Mouse (Mus musculus) heart, embryonic 15.5 days (tissue): ENCODE data around the gene Nlrp6. TPM values are rescaled to one million over a fixed set of nuclear protein-coding genes. Genes with fewer than 3 reads are reported as not detected.

Source experiments
- ATAC-seq: fragments of 200-750 bp; cut with Nextera tagmentation; replicated peaks from 2 replicates; pipeline ENCODE4 v1.8.0; 2017; ENCODE audit warnings: low read depth, moderate TSS enrichment; ENCODE audit not compliant: insufficient number of reproducible peaks, insufficient read depth, low FRiP score
- H3K27ac ChIP-seq: fragments of 300-500 bp; sonication (generic); 2 replicates; pipeline ENCODE4 v1.5.1; 2015; ENCODE audit warnings: mild to moderate bottlenecking, inconsistent platforms
- H3K27me3 ChIP-seq: fragments of 300-500 bp; sonication (generic); 2 replicates; pipeline ENCODE4 v1.6.1; 2015; ENCODE audit warnings: inconsistent platforms
- H3K36me3 ChIP-seq: fragments of 300-500 bp; sonication (generic); 2 replicates; pipeline ENCODE4 v1.6.1; 2015; ENCODE audit warnings: mild to moderate bottlenecking, inconsistent platforms
- H3K4me1 ChIP-seq: fragments of 300-500 bp; sonication (generic); replicated peaks from 2 replicates; pipeline ENCODE4 v1.6.1; 2015; ENCODE audit warnings: inconsistent platforms
- H3K4me2 ChIP-seq: fragments of 300-500 bp; sonication (generic); 2 replicates; pipeline ENCODE4 v1.6.1; 2015; ENCODE audit warnings: inconsistent platforms, mild to moderate bottlenecking, moderate library complexity
- H3K4me3 ChIP-seq: fragments of 300-500 bp; sonication (generic); 2 replicates; pipeline ENCODE4 v1.5.1; 2015; ENCODE audit warnings: mild to moderate bottlenecking, inconsistent platforms
- H3K9ac ChIP-seq: fragments of 300-500 bp; sonication (generic); 2 replicates; pipeline ENCODE4 v1.6.1; 2015; ENCODE audit warnings: mild to moderate bottlenecking, inconsistent platforms
- H3K9me3 ChIP-seq: fragments of 300-500 bp; sonication (generic); replicated peaks from 2 replicates; pipeline ENCODE4 v1.6.1; 2016; ENCODE audit warnings: inconsistent platforms
- WGBS: fragments of 180-500 bp; shearing (Covaris S2); methylation state at CpG from one replicate; pipeline ENCODE4 v1.1.7; 2015; ENCODE audit warnings: mixed read lengths; 5-methylcytosine and 5-hydroxymethylcytosine counted together
- polyA plus RNA-seq: library from polyadenylated mRNA; unstranded; fragments of >200 nt; fragmentation: Nextera tagmentation; extraction: Ambion mirVana; gene quantifications from 2 replicates; pipeline ENCODE4 v1.2.1, GENCODE M21; 2015

Nlrp6 gene
- polyA plus RNA-seq, 1 experiment from 2014 or later = 0.24 TPM

DNA sequence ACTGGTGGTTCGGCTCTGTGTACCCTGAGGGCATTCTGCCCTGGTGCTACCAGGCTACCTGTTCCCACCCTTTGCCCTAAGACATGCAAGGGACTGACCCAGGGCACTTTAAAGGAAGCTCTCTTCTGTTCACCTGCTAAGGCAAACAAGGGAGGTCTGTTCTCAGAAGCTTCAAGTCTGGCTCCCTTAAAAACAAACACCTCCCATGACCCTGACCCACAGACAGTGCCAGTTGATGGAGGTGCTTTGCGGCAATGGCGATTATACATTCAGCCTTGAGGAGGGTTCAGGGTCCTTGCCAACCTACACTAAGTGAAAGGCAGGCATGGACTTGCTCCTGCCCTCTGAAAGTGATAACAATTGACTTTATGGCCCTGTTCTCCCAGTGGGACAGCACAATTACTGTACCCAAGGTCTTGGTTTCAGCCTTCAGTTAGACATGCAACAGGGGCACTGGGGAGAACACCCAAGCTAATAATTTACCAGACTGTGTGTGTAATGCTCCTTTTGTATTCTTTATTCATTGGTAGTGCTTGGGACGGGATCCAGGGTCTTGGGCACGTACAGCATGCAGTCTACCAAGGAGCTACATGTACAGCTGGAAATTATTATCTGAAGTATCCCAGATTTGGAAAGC is 7.7 kb upstream of the Nlrp6 start:
- Histone ChIP-seq H3K4me3 (no peak overlapping the region), H3K27me3 (peaks cover 7% of the 10 kb centered on the region), H3K27ac (no peak overlapping the region), H3K36me3 (no peaks in the 10 kb centered on the region), H3K9ac (no peak overlapping the region), H3K4me2 (no peak overlapping the region), H3K4me1 (peaks cover 4% of the 10 kb centered on the region; the same call in 1 of the 2 replicates), H3K9me3 (no peaks in the 10 kb centered on the region)
- 73% methylated on average over 5 of the region's 5 CpGs for WGBS
- ATAC-seq = no peak

DNA sequence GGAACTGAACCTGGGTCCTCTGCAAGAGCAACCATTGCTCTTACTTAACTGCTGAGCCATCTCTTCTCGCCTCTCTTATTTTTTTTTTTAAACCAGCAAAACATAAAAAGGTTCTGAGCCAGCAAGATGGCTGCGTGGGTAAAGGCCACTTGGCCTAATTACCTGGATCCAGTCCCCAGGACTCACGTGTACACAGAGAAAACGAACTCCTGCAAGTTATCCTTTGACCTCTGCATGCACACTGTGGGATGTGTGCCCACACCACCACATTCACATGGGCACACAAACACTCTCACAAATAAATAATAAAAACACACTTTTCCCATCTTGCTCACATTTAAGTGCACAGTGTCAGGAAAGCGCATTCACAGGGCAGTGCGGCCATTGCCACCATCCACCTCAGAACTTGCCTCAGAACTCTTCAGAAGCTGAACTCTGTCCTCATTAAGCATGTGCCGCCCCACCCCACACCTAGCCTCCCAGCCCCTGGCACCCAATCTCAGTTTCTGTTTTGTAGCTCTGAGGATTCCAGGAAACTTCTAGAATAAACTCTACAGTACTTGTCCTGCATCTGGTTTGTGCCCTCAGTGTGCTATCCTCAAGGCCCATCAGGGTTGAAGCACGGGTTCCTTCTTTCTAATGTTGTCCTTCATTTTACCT is 6.5 kb upstream of the Nlrp6 start:
- Histone ChIP-seq H3K4me2 (no peak overlapping the region), H3K27me3 (peaks cover 13% of the 10 kb centered on the region), H3K9me3 (no peaks in the 10 kb centered on the region), H3K4me1 (no peaks in the 10 kb centered on the region), H3K27ac (no peak overlapping the region), H3K9ac (no peak overlapping the region), H3K36me3 (no peaks in the 10 kb centered on the region), H3K4me3 (no peak overlapping the region)
- 72% methylated on average over 8 of the region's 8 CpGs for WGBS
- no peak for ATAC-seq

DNA sequence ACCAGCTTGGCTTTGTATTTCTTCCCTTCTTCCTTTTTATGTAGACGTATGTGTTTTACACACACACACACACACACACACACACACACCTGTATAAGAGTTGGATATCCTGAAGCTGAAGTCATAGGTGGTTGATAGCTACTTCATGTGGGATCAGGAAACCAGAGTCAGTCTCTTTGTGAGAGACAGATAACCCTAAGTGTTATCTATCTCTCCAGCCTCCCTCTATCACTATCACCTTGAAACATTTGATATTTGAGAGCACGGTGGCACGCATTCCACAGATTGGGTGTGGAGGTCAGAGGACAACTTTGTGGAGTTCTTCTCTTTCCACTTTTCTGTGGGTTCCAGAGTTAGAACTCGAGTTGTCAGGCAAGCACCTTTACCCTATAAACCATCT is 791 bp upstream of the Nlrp6 start:
- Histone ChIP-seq H3K4me1 (peaks cover 14% of the 10 kb centered on the region), H3K9ac (no peak overlapping the region), H3K4me2 (no peak overlapping the region), H3K4me3 (no peak overlapping the region), H3K36me3 (no peaks in the 10 kb centered on the region), H3K9me3 (no peaks in the 10 kb centered on the region), H3K27me3 (peaks cover 71% of the 10 kb centered on the region), H3K27ac (no peak overlapping the region)
- WGBS = 43% methylated on average over 4 of the region's 4 CpGs
- ATAC-seq = no peak

DNA sequence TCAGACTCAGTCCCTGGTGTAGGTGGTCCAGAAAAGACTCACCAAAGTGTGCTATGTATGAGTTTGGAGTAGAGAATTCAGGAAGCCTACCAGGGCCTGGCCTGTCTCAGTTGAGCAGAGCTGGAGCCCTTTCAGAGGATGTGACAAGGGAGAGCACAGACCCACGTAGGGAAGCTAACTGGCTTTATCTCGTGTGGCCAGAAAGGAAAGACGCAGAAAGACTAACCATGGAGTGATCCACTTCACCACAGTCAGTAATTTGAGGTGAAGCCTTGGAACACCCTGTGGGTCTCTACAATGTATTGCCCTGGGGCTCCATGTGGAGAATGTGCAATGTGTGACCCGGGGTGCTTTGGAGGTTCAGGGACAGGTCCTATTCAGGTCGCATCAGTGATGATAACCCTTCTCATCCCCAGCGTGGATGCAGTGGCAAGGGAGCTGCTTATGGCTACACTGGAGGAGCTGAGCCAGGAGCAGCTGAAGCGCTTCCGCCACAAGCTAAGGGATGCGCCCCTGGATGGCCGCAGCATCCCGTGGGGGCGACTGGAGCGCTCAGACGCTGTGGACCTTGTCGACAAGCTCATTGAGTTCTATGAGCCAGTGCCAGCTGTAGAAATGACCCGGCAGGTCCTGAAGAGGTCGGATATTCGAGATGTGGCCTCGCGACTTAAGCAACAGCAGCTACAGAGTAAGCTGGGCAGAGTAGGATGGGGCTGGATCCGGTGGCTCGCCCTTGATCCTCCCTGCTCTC is 698 bp downstream of the Nlrp6 start:
- Histone ChIP-seq H3K4me1 (peaks cover 14% of the 10 kb centered on the region), H3K27me3 (peaks cover 76% of the 10 kb centered on the region), H3K4me2 (no peak overlapping the region), H3K36me3 (no peaks in the 10 kb centered on the region), H3K9ac (no peak overlapping the region), H3K9me3 (no peaks in the 10 kb centered on the region), H3K4me3 (no peak overlapping the region; the same call in 1 of the 2 replicates), H3K27ac (no peak overlapping the region)
- WGBS = 28% methylated on average over 22 of the region's 22 CpGs
- no peak for ATAC-seq

DNA sequence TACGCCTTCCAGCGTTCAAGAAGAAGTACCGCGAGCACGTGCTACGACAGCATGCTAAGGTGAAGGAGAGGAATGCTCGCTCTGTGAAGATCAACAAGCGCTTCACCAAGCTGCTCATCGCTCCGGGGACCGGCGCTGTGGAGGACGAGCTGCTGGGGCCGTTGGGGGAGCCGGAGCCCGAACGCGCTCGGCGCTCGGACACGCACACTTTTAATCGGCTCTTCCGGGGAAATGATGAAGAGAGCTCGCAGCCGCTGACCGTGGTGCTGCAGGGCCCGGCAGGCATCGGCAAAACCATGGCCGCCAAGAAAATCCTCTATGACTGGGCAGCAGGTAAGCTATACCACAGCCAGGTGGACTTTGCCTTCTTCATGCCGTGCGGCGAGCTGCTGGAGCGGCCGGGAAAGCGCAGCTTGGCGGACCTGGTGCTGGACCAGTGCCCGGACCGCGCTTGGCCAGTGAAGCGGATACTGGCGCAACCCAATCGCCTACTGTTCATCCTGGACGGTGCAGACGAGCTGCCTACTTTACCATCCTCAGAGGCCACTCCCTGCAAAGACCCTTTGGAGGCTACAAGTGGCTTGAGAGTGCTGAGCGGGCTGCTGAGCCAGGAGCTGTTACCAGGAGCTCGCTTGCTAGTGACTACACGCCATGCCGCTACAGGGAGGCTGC is 1.8 kb downstream of the Nlrp6 start:
- Histone ChIP-seq H3K36me3 (no peaks in the 10 kb centered on the region), H3K4me2 (peak overlapping the region; percentile 55), H3K4me3 (peak overlapping the region; percentile 39), H3K4me1 (peaks cover 14% of the 10 kb centered on the region), H3K27me3 (peaks cover 76% of the 10 kb centered on the region), H3K27ac (no peak overlapping the region), H3K9ac (no peak overlapping the region; the same call in 1 of the 2 replicates), H3K9me3 (no peaks in the 10 kb centered on the region)
- ATAC-seq = no peak
- WGBS = under 1% methylated on average over 49 of the region's 49 CpGs

DNA sequence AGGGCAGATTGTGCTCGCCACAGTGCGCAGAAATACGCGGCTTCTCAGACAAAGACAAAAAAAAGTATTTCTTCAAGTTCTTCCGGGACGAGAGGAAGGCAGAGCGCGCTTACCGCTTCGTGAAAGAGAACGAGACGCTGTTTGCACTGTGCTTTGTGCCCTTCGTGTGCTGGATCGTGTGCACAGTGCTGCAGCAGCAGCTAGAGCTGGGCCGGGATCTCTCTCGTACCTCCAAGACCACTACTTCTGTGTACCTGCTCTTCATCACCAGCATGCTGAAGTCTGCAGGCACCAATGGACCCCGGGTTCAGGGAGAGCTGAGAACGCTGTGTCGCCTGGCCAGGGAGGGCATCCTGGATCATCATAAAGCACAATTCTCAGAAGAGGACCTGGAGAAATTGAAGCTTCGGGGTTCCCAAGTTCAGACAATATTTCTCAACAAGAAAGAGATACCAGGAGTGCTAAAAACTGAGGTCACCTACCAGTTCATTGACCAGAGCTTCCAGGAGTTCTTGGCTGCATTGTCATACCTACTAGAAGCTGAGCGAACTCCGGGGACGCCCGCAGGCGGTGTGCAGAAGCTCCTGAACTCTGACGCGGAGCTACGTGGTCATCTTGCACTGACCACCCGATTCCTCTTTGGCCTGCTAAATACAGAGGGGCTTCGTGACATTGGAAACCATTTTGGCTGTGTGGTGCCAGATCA is 2.5 kb downstream of the Nlrp6 start:
- 25% methylated on average over 30 of the region's 30 CpGs for WGBS
- Histone ChIP-seq H3K4me3 (peak overlapping the region; percentile 39), H3K27me3 (peaks cover 71% of the 10 kb centered on the region), H3K4me2 (peak overlapping the region; percentile 55), H3K36me3 (no peaks in the 10 kb centered on the region), H3K9ac (no peak overlapping the region), H3K9me3 (no peaks in the 10 kb centered on the region), H3K27ac (no peak overlapping the region), H3K4me1 (peaks cover 14% of the 10 kb centered on the region)
- ATAC-seq = no peak

DNA sequence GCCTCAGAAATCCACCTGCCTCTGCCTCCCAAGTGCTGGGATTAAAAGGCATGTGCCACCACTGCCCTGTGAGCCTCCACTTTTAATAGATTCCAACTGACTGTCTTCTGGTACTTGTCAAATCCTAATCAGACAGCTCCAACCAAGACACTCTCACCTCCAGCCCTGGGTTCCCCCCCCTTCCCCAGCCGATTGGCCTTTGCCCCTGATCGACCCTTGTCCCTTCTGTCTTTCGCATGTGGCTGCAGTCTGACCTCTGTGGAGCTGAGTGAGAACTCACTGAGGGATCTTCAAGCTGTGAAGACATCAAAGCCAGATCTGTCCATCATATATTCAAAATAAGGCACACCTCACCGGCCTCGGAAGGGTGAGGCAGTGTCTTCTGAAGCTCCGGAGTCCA is 6.5 kb downstream of the Nlrp6 start:
- H3K4me2 ChIP-seq = no peak overlapping the region
- peaks cover 11% of the 10 kb centered on the region for H3K4me1 ChIP-seq
- no peak overlapping the region for H3K27ac ChIP-seq
- ATAC-seq = no peak
- H3K36me3 ChIP-seq = no peaks in the 10 kb centered on the region
- H3K9me3 ChIP-seq = no peaks in the 10 kb centered on the region
- H3K4me3 ChIP-seq = no peak overlapping the region
- 77% methylated on average over 6 of the region's 6 CpGs for WGBS
- peaks cover 37% of the 10 kb centered on the region for H3K27me3 ChIP-seq
- H3K9ac ChIP-seq = no peak overlapping the region

DNA sequence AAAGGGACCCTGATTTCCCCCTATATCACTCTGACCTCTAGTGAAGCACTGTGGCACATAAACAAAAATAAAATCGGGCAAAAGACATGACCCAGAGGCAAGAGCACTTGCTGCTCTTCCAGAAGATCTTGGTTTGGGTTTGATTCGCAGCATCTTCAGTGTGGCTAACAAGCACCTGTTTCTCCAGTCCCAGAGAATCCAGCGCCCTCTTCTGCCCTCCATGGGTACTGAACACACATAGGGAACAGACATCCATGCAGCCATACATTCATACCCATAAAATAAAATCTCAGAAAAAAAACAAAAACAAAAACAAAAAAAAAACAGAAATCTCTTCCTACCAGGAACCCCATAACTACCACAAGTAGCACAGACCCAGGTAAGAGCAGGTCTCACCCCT is 17.7 kb downstream of the Nlrp6 start:
- no peak for ATAC-seq
- H3K27ac ChIP-seq = no peak overlapping the region
- no peaks in the 10 kb centered on the region for H3K36me3 ChIP-seq
- H3K9me3 ChIP-seq = no peaks in the 10 kb centered on the region
- H3K9ac ChIP-seq = no peak overlapping the region
- no peak overlapping the region for H3K4me3 ChIP-seq
- no peak overlapping the region for H3K4me2 ChIP-seq
- peaks cover 24% of the 10 kb centered on the region for H3K4me1 ChIP-seq
- peaks cover 6% of the 10 kb centered on the region; the same call in 1 of the 2 replicates for H3K27me3 ChIP-seq
- 42% methylated on average over 3 of the region's 3 CpGs for WGBS

DNA sequence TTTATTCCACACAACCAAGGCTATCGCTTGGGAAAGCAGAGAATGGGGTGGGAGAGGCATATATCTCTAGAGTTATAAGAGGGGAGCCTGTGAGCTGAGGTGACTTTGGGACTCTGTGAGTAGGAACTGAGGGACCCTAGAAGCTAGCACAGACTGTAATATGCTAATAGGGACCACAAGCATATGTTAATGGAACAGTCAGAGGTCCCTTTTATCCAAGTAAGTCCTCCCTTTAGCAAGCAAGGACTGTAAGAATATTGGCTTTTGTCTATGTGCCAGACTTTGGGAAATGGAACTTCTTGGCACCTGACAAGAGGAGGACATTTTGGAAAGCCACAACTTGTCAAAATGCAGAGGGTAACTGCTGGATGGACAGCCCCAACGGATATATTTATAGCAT is 18.2 kb downstream of the Nlrp6 start:
- 20% methylated on average over 2 of the region's 2 CpGs for WGBS
- Histone ChIP-seq H3K4me3 (no peak overlapping the region), H3K36me3 (no peaks in the 10 kb centered on the region), H3K4me2 (no peak overlapping the region), H3K9ac (no peak overlapping the region), H3K4me1 (peaks cover 25% of the 10 kb centered on the region), H3K9me3 (no peaks in the 10 kb centered on the region), H3K27me3 (peaks cover 6% of the 10 kb centered on the region; the same call in 1 of the 2 replicates), H3K27ac (no peak overlapping the region)
- ATAC-seq = no peak

DNA sequence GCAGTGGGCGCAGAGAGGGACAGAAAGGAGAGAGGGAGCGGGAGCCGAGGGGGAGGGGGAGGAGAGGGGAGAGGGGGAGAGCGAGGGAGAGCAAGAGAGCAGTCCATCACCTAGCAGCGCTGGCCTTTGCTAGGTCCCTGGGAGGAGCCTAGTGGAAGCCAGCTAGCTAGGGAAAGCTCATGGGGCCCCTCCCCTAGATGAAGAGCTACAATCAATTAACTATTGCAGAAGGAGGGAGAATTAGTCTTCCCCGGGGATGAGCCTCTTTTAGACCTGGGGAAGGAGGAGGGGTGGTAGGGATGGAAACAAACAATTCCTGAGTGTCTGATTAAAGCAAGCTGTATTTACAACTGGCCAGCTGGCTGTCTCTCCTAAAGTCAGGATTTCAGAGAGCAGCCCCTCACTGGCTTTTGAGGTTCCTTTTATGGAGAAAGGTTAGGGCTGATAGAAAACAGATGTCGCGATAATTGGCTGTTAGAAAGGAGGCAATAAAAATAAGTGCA is 19.0 kb downstream of the Nlrp6 start:
- no peak for ATAC-seq
- WGBS = 15% methylated on average over 8 of the region's 8 CpGs
- Histone ChIP-seq H3K4me3 (no peak overlapping the region), H3K4me1 (peaks cover 25% of the 10 kb centered on the region), H3K9me3 (no peaks in the 10 kb centered on the region), H3K36me3 (no peaks in the 10 kb centered on the region), H3K4me2 (peak overlapping the region; percentile 13; the same call in 1 of the 2 replicates), H3K27ac (no peak overlapping the region), H3K9ac (no peak overlapping the region), H3K27me3 (peaks cover 6% of the 10 kb centered on the region; the same call in 1 of the 2 replicates)
